Comparison of ENCODE assay signal across 8 mouse cellular contexts in the genomic region with DNA sequence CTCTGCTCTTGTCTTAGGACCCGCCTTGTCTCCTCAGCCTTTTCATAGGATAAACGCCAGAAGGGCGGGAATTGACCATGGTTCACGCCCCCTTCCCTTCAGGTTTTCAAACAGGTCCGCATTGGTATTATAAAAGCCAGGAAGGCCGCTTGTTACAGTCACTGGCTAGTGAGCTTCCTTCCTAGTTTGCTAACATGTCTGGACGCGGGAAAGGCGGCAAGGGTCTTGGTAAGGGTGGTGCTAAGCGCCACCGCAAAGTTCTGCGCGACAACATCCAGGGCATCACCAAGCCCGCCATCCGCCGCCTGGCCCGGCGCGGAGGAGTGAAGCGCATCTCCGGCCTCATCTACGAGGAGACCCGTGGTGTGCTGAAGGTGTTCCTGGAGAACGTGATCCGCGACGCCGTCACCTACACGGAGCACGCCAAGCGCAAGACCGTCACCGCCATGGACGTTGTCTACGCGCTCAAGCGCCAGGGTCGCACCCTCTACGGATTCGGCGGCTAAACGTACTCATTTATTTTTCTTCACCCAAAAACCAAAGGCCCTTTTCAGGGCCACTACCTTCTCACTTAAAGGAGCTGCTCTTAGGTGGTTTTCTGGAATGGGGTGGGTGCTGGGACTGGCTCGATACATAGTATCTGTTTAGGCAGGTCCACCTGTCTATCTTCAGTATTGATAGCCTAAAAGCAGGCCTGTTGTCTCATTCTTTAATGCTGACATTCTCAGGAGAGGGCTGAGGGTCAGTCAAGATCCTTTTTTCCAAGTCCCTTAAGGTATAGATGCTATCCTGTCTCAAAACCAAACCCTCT. TPM values are rescaled to one million over a fixed set of nuclear protein-coding genes. Genes with fewer than 3 reads are reported as not detected.
DNase-seq lines count a peak whose midpoint lies in the region; ATAC-seq and TF ChIP-seq lines count a peak whose summit lies in the region.

TSS of gene Hist1h4d (plus strand) at position 191 of the 811 bp plus-strand sequence.

- H3K9me3 ChIP-seq in heart, embryonic 10.5 days = no peaks in the 10 kb centered on the region
- H3K9me3 ChIP-seq in kidney, embryonic 16.5 days (ENCODE audit: low read length) = no peaks in the 10 kb centered on the region

- H3K27me3 ChIP-seq in heart, embryonic 10.5 days (ENCODE audit: insufficient read depth, poor library complexity, severe bottlenecking) = no peaks in the 10 kb centered on the region
- H3K27me3 ChIP-seq in kidney, embryonic 16.5 days (ENCODE audit: insufficient read depth, low read length) = no peaks in the 10 kb centered on the region
- H3K27me3 ChIP-seq in liver, adult 2 months (ENCODE audit: control insufficient read depth, insufficient read depth, low read length) = no peaks in the 10 kb centered on the region
- H3K27me3 ChIP-seq in myocyte (ENCODE audit: control insufficient read depth, insufficient read depth, insufficient read length) = no peaks in the 10 kb centered on the region
- H3K27me3 ChIP-seq in splenic B cell, adult 2 months (ENCODE audit: control insufficient read depth, insufficient read depth, low read length, poor library complexity, severe bottlenecking) = no peaks in the 10 kb centered on the region

- peak within 1 kb of the TSS; percentile 58 for H3K4me3 ChIP-seq in heart, embryonic 10.5 days
- peak within 1 kb of the TSS; percentile 65 for H3K4me3 ChIP-seq in kidney, embryonic 16.5 days (ENCODE audit: low read length)
- H3K4me3 ChIP-seq in liver, adult 2 months (ENCODE audit: insufficient read depth, low read depth, low read length) = peak within 1 kb of the TSS; percentile 68
- H3K4me3 ChIP-seq in myocyte = peak within 1 kb of the TSS; percentile 24

- peak within 1 kb of the TSS; percentile 71 for H3K4me2 ChIP-seq in kidney, embryonic 16.5 days (replicated peaks; ENCODE audit: low read depth, low read length)
- peak within 1 kb of the TSS; percentile 96 for H3K4me2 ChIP-seq in myocyte (ENCODE audit: low read depth)

- no peaks in the 10 kb centered on the region for H3K79me2 ChIP-seq in liver, adult 2 months (ENCODE audit: control insufficient read depth, insufficient read depth, low read length)
- H3K79me2 ChIP-seq in myocyte (ENCODE audit: control insufficient read depth, insufficient read depth) = no peaks in the 10 kb centered on the region

- peak within 1 kb of the TSS; percentile 78 for H3K27ac ChIP-seq in heart, embryonic 10.5 days
- H3K27ac ChIP-seq in kidney, embryonic 16.5 days (ENCODE audit: low read length) = peak within 1 kb of the TSS; percentile 92
- H3K27ac ChIP-seq in liver, adult 2 months (replicated peaks; ENCODE audit: insufficient read depth, low read depth, low read length) = peak within 1 kb of the TSS; percentile 7; the same call in 1 of the 2 replicates

- peak; percentile 60 for ATAC-seq in erythroblast, adult 5-6 weeks (replicated peaks; ENCODE audit: low FRiP score, poor library complexity, severe bottlenecking)
- peak; percentile 93 for ATAC-seq in kidney, embryonic 16.5 days (ENCODE audit: low FRiP score, low TSS enrichment)

- TF ChIP-seq CTCF in liver, adult 2 months (IDR thresholded peaks at IDR 0.05; ENCODE audit: low read depth, low read length) = no peak

- no peaks in the 10 kb centered on the region for H3K36me3 ChIP-seq in heart, embryonic 10.5 days
- H3K36me3 ChIP-seq in kidney, embryonic 16.5 days (ENCODE audit: insufficient read depth, low read length) = no peaks in the 10 kb centered on the region
- H3K36me3 ChIP-seq in liver, adult 2 months (ENCODE audit: control insufficient read depth, insufficient read depth, low read length) = no peaks in the 10 kb centered on the region
- no peaks in the 10 kb centered on the region for H3K36me3 ChIP-seq in myocyte (ENCODE audit: control insufficient read depth, insufficient read depth)
- H3K36me3 ChIP-seq in splenic B cell, adult 2 months (ENCODE audit: control insufficient read depth, insufficient read depth, low read length, poor library complexity, severe bottlenecking) = no peaks in the 10 kb centered on the region

- peaks cover 12% of the 10 kb centered on the region for H3K4me1 ChIP-seq in heart, embryonic 10.5 days
- peaks cover 37% of the 10 kb centered on the region for H3K4me1 ChIP-seq in kidney, embryonic 16.5 days (ENCODE audit: insufficient read depth, low read length)
- peaks cover 9% of the 10 kb centered on the region; the same call in 1 of the 2 replicates for H3K4me1 ChIP-seq in liver, adult 2 months (ENCODE audit: control insufficient read depth, insufficient read depth, low read length)

- DNase-seq in A20 (ENCODE audit: low read depth, low spot score) = peak; percentile 97
- DNase-seq in brain, adult 2 months (ENCODE audit: low read depth, low spot score) = peak; percentile 99
- DNase-seq in heart, embryonic 10.5 days (ENCODE audit: low spot score) = peak; percentile 98
- peak; percentile 97 for DNase-seq in liver, adult 2 months (ENCODE audit: extremely low read depth, low read depth, low spot score)
- peak; percentile 97 for DNase-seq in splenic B cell, adult 2 months (ENCODE audit: low read depth, low spot score)

- no peak within 1 kb of the TSS for H3ac ChIP-seq in myocyte (ENCODE audit: control insufficient read depth, insufficient read length)

- peak; percentile 100 for TF ChIP-seq POLR2A in liver, adult 2 months (IDR thresholded peaks at IDR 0.05; ENCODE audit: extremely low read depth, insufficient read depth, low read length)
- TF ChIP-seq POLR2A in myocyte (IDR thresholded peaks at IDR 0.05; ENCODE audit: insufficient read length, low read depth) = peak; percentile 97

- WGBS in heart, embryonic 10.5 days = under 1% methylated on average over 43 of the region's 43 CpGs
- 0% methylated on average over 43 of the region's 43 CpGs for WGBS in kidney, embryonic 16.5 days
- WGBS in liver, adult 2 months = under 1% methylated on average over 43 of the region's 43 CpGs

- peak within 1 kb of the TSS; percentile 79 for H3K9ac ChIP-seq in kidney, embryonic 16.5 days (replicated peaks; ENCODE audit: low read length)
- peak within 1 kb of the TSS; percentile 64 for H3K9ac ChIP-seq in liver, adult 2 months (ENCODE audit: low read depth, low read length)

TF ChIP-seq in myocyte, 11 proteins besides CTCF, POLR2A, EP300 and RAD21:
- TF ChIP-seq CEBPB (IDR thresholded peaks at IDR 0.05; ENCODE audit: insufficient read depth, poor library complexity, severe bottlenecking) (no peak), E2F4 (IDR thresholded peaks at IDR 0.05; ENCODE audit: insufficient read depth) (peak; percentile 20), POLR2AphosphoS2 (IDR thresholded peaks at IDR 0.05; ENCODE audit: insufficient read length, low read depth) (peak; percentile 100)

RNA-seq across cellular contexts. Expression of gene Hist1h4d, which starts in this region (rescaled TPM):
- 243 and 262 TPM in 2 replicates for total RNA-seq in erythroblast, adult 5-6 weeks (2015; ENCODE audit: low replicate concordance)
- total RNA-seq in erythroblast, adult 5-6 weeks (2017; ENCODE audit: low replicate concordance) = 403 and 449 TPM in 2 replicates
- 41.9 and 60.3 TPM in 2 replicates for polyA plus RNA-seq in heart, embryonic 10.5 days (2016; fragmentation: Nextera tagmentation; extraction: Ambion mirVana)
- polyA plus RNA-seq in kidney, embryonic 16.5 days (2015; fragmentation: Nextera tagmentation; extraction: Ambion mirVana) = 102 TPM in 2 replicates
- total RNA-seq in liver, adult 2 months (2014; rRNA removed) = 162 and 174 TPM in 2 replicates
- polyA plus RNA-seq in liver, adult 2 months (2012; rRNA removed) = 2.1 and 2.8 TPM in 2 replicates
- 1.8 TPM for polyA plus RNA-seq in myocyte (2012; fragmentation: generic; extraction: Trizol)

Comparison
In these comparisons a context has a peak if more than half of its experiments do, and no peak if none do; other contexts are left out.
1. Peak in every context shown above with its lines: DNase-seq, ATAC-seq, H3K4me3 ChIP-seq and H3K27ac ChIP-seq.
2. RNA of gene Hist1h4d (polyA plus RNA-seq): 102 TPM in kidney, embryonic 16.5 days and 41.9 to 60.3 TPM in heart, embryonic 10.5 days; 2.1 to 2.8 TPM in liver, adult 2 months and 1.8 TPM in myocyte (single experiment); every median in the first group is over 10 times any median in the second.
3. H3K27ac ChIP-seq: peak in every context shown above with its lines; median percentile 92 in kidney, embryonic 16.5 days; 78 in heart, embryonic 10.5 days; 7 in liver, adult 2 months.